Comparison of ENCODE assay signal across 24 mouse cellular contexts in the genomic region with DNA sequence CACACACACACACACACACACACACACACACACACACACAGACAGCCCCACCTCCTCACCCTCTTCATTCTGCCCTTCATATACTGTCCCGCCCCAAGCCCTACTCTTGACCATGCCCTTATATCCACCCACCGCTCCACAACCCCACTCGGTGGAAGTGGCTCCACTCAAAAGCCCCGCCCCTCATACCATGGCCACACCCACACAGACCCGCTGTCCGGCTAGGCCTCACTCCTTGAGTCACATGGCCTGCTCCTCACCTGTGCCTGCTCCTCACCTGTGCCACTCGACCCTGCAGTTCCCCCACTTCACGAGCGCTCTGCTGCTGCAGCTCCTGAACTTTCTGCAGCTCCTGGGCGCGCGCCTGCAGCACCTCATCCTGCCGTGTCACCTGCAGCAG. TPM values are rescaled to one million over a fixed set of nuclear protein-coding genes. Genes with fewer than 3 reads are reported as not detected.
DNase-seq lines count a peak whose midpoint lies in the region; ATAC-seq and TF ChIP-seq lines count a peak whose summit lies in the region.
"Had no signal": no experiment of that assay in that cellular context is flagged by ENCODE, and none has a peak within 500 bp of the region (broad histone marks: within the 10 kb centered on the region; RNA-seq: fewer than 3 reads in every experiment).

No protein-coding gene starts in this region.

- 0 out of 2 replicates have a peak, but pooled peaks have one; percentile 35 for ATAC-seq in hindbrain, embryonic 11.5 days (ENCODE audit: low FRiP score)
- ATAC-seq in stomach, postnatal 0 days (ENCODE audit: low FRiP score, low TSS enrichment): no peak
- ATAC-seq: forebrain, embryonic 14.5 days; midbrain, embryonic 13.5 days had no signal

- no peaks in the 10 kb centered on the region for H3K9me3 ChIP-seq in hindbrain, embryonic 11.5 days (ENCODE audit: control insufficient read depth, low read length)
- no peaks in the 10 kb centered on the region for H3K9me3 ChIP-seq in hindbrain, embryonic 10.5 days
- no peaks in the 10 kb centered on the region for H3K9me3 ChIP-seq in stomach, postnatal 0 days (ENCODE audit: control insufficient read depth, low read length)
- H3K9me3 ChIP-seq: hindbrain, embryonic 15.5 days; limb, embryonic 10.5 days; midbrain, embryonic 13.5 days; neural tube, embryonic 12.5 days had no signal

- H3K27ac ChIP-seq in hindbrain, embryonic 11.5 days (ENCODE audit: low read depth, low read length): no peak overlapping the region
- H3K27ac ChIP-seq in hindbrain, embryonic 10.5 days: no peak overlapping the region
- no peak overlapping the region for H3K27ac ChIP-seq in stomach, postnatal 0 days (replicated peaks)
- H3K27ac ChIP-seq: hindbrain, embryonic 15.5 days; kidney, postnatal 0 days; limb, embryonic 10.5 days; midbrain, embryonic 13.5 days; neural tube, embryonic 12.5 days had no signal

- TF ChIP-seq POLR2A in lung, adult 2 months (IDR thresholded peaks at IDR 0.05; ENCODE audit: borderline replicate concordance, extremely low read depth, low read depth, low read length): no peak

- TF ChIP-seq CTCF in lung, adult 2 months (IDR thresholded peaks at IDR 0.05; ENCODE audit: insufficient read depth, low read length): no peak
- TF ChIP-seq CTCF in stomach, postnatal 0 days (IDR thresholded peaks at IDR 0.05; ENCODE audit: low read depth): no peak

- no peak for TF ChIP-seq EP300 in stomach, postnatal 0 days (optimal IDR thresholded peaks at IDR 0.05)

- WGBS in hindbrain, embryonic 11.5 days: 78% methylated on average over 13 of the region's 13 CpGs
- WGBS in hindbrain, embryonic 10.5 days: 84% methylated on average over 13 of the region's 13 CpGs
- whole genome bisulfite sequencing in lung, adult 2 months: 56% methylated on average over 13 of the region's 13 CpGs
- WGBS in stomach, postnatal 0 days: 61% methylated on average over 13 of the region's 13 CpGs

- no peaks in the 10 kb centered on the region for H3K36me3 ChIP-seq in hindbrain, embryonic 11.5 days (ENCODE audit: control insufficient read depth, insufficient read depth, low read length)
- H3K36me3 ChIP-seq in hindbrain, embryonic 10.5 days: no peaks in the 10 kb centered on the region
- H3K36me3 ChIP-seq in stomach, postnatal 0 days (ENCODE audit: control insufficient read depth, insufficient read depth, low read length): no peaks in the 10 kb centered on the region
- H3K36me3 ChIP-seq: hindbrain, embryonic 15.5 days; limb, embryonic 10.5 days; midbrain, embryonic 13.5 days; neural tube, embryonic 12.5 days had no signal

- no peak for DNase-seq in hindbrain, embryonic 11.5 days (ENCODE audit: low spot score)
- no peak for DNase-seq in hindbrain, embryonic 10.5 days (ENCODE audit: low spot score)
- peak; percentile 37 for DNase-seq in ES-CJ7 (ENCODE audit: low read depth, low spot score)
- peak; percentile 80 for DNase-seq in lung, adult 2 months
- DNase-seq in lung, postnatal 14 days: peak; percentile 77
- DNase-seq in left cerebral cortex, adult 9 months (ENCODE audit: low spot score in 2 of 2): no peak
- DNase-seq in Muller cell, postnatal 12 days (ENCODE audit: inconsistent ontology term): no peak
- DNase-seq in stomach, postnatal 0 days (ENCODE audit: low spot score): no peak
- DNase-seq: B cell, adult 2 months; cerebellum, adult 11 months; cerebellum, postnatal 25 days; embryo, embryonic 11 days; kidney, adult 18-20 months; layer of hippocampus, adult 9-11 months; liver; right cerebral cortex, postnatal 14 days had no signal

- no peak overlapping the region for H3K9ac ChIP-seq in hindbrain, embryonic 11.5 days (ENCODE audit: low read depth, low read length)
- H3K9ac ChIP-seq in stomach, postnatal 0 days (ENCODE audit: low read length): no peak overlapping the region
- H3K9ac ChIP-seq: hindbrain, embryonic 15.5 days; midbrain, embryonic 13.5 days; neural tube, embryonic 12.5 days had no signal

- H3K4me3 ChIP-seq in hindbrain, embryonic 11.5 days (ENCODE audit: low read depth, low read length): no peak overlapping the region
- no peak overlapping the region for H3K4me3 ChIP-seq in hindbrain, embryonic 10.5 days
- no peak overlapping the region for H3K4me3 ChIP-seq in lung, adult 2 months (replicated peaks; ENCODE audit: extremely low read depth, low read depth, low read length)
- H3K4me3 ChIP-seq in stomach, postnatal 0 days (ENCODE audit: low read depth, low read length): no peak overlapping the region
- H3K4me3 ChIP-seq: hindbrain, embryonic 15.5 days; limb, embryonic 10.5 days; megakaryocyte, embryonic 14.5 days; midbrain, embryonic 13.5 days; neural tube, embryonic 12.5 days had no signal

- no peak overlapping the region for H3K4me2 ChIP-seq in hindbrain, embryonic 11.5 days (replicated peaks; ENCODE audit: low read depth, low read length)
- no peak overlapping the region for H3K4me2 ChIP-seq in stomach, postnatal 0 days (replicated peaks; ENCODE audit: low read depth)
- H3K4me2 ChIP-seq: hindbrain, embryonic 15.5 days; midbrain, embryonic 13.5 days; neural tube, embryonic 12.5 days had no signal

- H3K27me3 ChIP-seq in hindbrain, embryonic 11.5 days (ENCODE audit: control insufficient read depth, insufficient read depth, low read length): 0 out of 2 replicates have a peak, but pooled peaks cover 3% of the 10 kb centered on the region
- peaks cover 33% of the 10 kb centered on the region for H3K27me3 ChIP-seq in hindbrain, embryonic 10.5 days (ENCODE audit: insufficient read depth, poor library complexity, severe bottlenecking)
- no peaks in the 10 kb centered on the region for H3K27me3 ChIP-seq in stomach, postnatal 0 days (ENCODE audit: control insufficient read depth, insufficient read depth, low read length)

- H3K4me1 ChIP-seq in hindbrain, embryonic 11.5 days (replicated peaks; ENCODE audit: control insufficient read depth, insufficient read depth, low read length): no peaks in the 10 kb centered on the region
- 0 out of 2 replicates have a peak, but pooled peaks cover 3% of the 10 kb centered on the region for H3K4me1 ChIP-seq in hindbrain, embryonic 10.5 days (replicated peaks)
- no peaks in the 10 kb centered on the region for H3K4me1 ChIP-seq in lung, adult 2 months (ENCODE audit: control insufficient read depth, insufficient read depth, low read length)
- H3K4me1 ChIP-seq in stomach, postnatal 0 days (replicated peaks; ENCODE audit: control insufficient read depth, insufficient read depth): no peaks in the 10 kb centered on the region
- H3K4me1 ChIP-seq: hindbrain, embryonic 15.5 days; limb, embryonic 10.5 days; midbrain, embryonic 13.5 days; neural tube, embryonic 12.5 days had no signal

RNA-seq across cellular contexts. Expression of gene Kcnc3, which starts 40.0 kb away (rescaled TPM):
- 1.4 and 2.1 TPM in 2 replicates for polyA plus RNA-seq in hindbrain, embryonic 11.5 days (2014; fragmentation: Nextera tagmentation; extraction: Ambion mirVana)
- polyA plus RNA-seq in hindbrain, embryonic 10.5 days (2016; fragmentation: Nextera tagmentation; extraction: Ambion mirVana): 1.3 and 1.5 TPM in 2 replicates
- polyA plus RNA-seq in lung, adult 2 months (2012; rRNA removed): 36.0 and 42.5 TPM in 2 replicates
- 0.06 and 0.10 TPM in 2 replicates for polyA plus RNA-seq in stomach, postnatal 0 days (2015; fragmentation: Nextera tagmentation; extraction: Ambion mirVana)
- polyA plus RNA-seq: heart, embryonic 14.5 days had no signal

RNA-seq across cellular contexts. Expression of gene Myh14, which starts 40.2 kb away (rescaled TPM):
- 1.9 and 2.3 TPM in 2 replicates for polyA plus RNA-seq in hindbrain, embryonic 11.5 days (2014; fragmentation: Nextera tagmentation; extraction: Ambion mirVana)
- polyA plus RNA-seq in hindbrain, embryonic 10.5 days (2016; fragmentation: Nextera tagmentation; extraction: Ambion mirVana): 1.5 and 2.4 TPM in 2 replicates
- 223 and 227 TPM in 2 replicates for polyA plus RNA-seq in lung, adult 2 months (2012; rRNA removed)
- polyA plus RNA-seq in stomach, postnatal 0 days (2015; fragmentation: Nextera tagmentation; extraction: Ambion mirVana): 28.1 and 28.4 TPM in 2 replicates

RNA-seq across cellular contexts. Expression of gene Napsa, which starts 58.3 kb away (rescaled TPM):
- polyA plus RNA-seq in hindbrain, embryonic 11.5 days (2014; fragmentation: Nextera tagmentation; extraction: Ambion mirVana): 0.28 and 0.66 TPM in 2 replicates
- 0.38 and 0.86 TPM in 2 replicates for polyA plus RNA-seq in hindbrain, embryonic 10.5 days (2016; fragmentation: Nextera tagmentation; extraction: Ambion mirVana)
- polyA plus RNA-seq in lung, adult 2 months (2012; rRNA removed): 576 and 610 TPM in 2 replicates
- polyA plus RNA-seq in stomach, postnatal 0 days (2015; fragmentation: Nextera tagmentation; extraction: Ambion mirVana): 0.50 and 0.55 TPM in 2 replicates

Comparison
In these comparisons a context has a peak if more than half of its experiments do, and no peak if none do; other contexts are left out.
1. DNase-seq: peak in ES-CJ7 (single experiment), lung, adult 2 months (single experiment) and lung, postnatal 14 days (single experiment); none in hindbrain, embryonic 11.5 days (single experiment), hindbrain, embryonic 10.5 days (single experiment), left cerebral cortex, adult 9 months (0 of 2), Muller cell, postnatal 12 days (single experiment) and stomach, postnatal 0 days (single experiment).
2. RNA of gene Kcnc3, which starts 40.0 kb away (polyA plus RNA-seq): 36.0 to 42.5 TPM in lung, adult 2 months; 1.4 to 2.1 TPM in hindbrain, embryonic 11.5 days, 1.3 to 1.5 TPM in hindbrain, embryonic 10.5 days and 0.06 to 0.10 TPM in stomach, postnatal 0 days; every median in the first group is over 10 times any median in the second.
3. RNA of gene Napsa, which starts 58.3 kb away (polyA plus RNA-seq): 576 to 610 TPM in lung, adult 2 months; 0.50 to 0.55 TPM in stomach, postnatal 0 days, 0.38 to 0.86 TPM in hindbrain, embryonic 10.5 days and 0.28 to 0.66 TPM in hindbrain, embryonic 11.5 days; every median in the first group is over 100 times any median in the second.